Mouse (Mus musculus): Measurements from ENCODE around the gene Nhsl1.

DNA sequence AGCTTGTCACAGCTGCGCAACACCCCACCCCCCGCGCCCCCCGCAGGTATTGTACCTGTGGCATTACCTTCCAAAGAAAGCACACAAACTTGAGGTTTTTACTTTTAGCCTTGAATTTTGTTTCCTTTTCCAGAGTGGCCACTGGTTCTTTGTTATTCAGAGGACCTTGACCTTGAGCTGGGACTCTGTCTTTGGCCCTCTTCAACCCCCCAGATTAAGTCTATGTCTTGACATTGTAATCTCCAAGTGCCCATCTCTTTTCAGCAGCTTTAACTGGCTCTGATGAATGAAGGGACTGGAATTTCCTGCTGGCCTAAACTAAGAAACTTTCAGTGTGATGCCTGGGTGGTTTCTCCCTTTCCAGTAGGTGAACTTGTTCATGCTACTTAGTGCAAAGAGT is 906 bp downstream of the Nhsl1 start:
- TF ChIP-seq CTCF (IDR thresholded peaks at IDR 0.05; ENCODE audit: low read depth, low read length) (no peak), POLR2A (IDR thresholded peaks at IDR 0.05; ENCODE audit: borderline replicate concordance, low read depth, low read length) (no peak)
